Comparison of ENCODE assay signal across 5 mouse cellular contexts in the genomic region with DNA sequence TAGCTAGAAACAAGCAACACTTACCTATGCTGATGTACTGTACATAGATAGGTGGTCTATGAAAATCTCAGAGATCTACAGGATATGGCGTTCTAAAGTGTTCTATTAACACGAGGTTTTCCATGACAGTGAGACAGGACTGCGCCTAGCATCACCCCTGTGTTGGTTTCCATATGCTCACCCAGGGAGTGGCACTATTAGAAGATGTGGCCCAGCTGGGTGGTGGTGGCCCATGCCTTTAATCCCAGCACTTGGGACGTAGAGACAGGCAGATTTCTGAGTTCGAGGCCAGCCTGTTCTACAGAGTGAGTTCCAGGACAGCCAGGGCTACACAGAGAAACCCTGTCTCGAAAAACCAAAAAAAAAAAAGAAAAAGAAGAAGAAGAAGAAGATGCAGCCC. TPM values are rescaled to one million over a fixed set of nuclear protein-coding genes. Genes with fewer than 3 reads are reported as not detected.
"Had no signal": no experiment of that assay in that cellular context is flagged by ENCODE, and none has a peak within 500 bp of the region (broad histone marks: within the 10 kb centered on the region; RNA-seq: fewer than 3 reads in every experiment).

No protein-coding gene starts in this region.

RNA-seq across cellular contexts. Expression of gene H2-Q6, which starts 6.0 kb away (rescaled TPM):
- total RNA-seq: left cerebral cortex, postnatal 10 days; left cerebral cortex, postnatal 14 days had no signal
- polyA plus RNA-seq: myocyte had no signal

RNA-seq across cellular contexts. Expression of gene H2-Q10, which starts 39.2 kb away (rescaled TPM):
- total RNA-seq: left cerebral cortex, postnatal 10 days; midbrain, postnatal 0 days had no signal
- polyA plus RNA-seq: midbrain, embryonic 14.5 days had no signal
